17 mouse cellular contexts compared by ENCODE assay signal in the genomic region with DNA sequence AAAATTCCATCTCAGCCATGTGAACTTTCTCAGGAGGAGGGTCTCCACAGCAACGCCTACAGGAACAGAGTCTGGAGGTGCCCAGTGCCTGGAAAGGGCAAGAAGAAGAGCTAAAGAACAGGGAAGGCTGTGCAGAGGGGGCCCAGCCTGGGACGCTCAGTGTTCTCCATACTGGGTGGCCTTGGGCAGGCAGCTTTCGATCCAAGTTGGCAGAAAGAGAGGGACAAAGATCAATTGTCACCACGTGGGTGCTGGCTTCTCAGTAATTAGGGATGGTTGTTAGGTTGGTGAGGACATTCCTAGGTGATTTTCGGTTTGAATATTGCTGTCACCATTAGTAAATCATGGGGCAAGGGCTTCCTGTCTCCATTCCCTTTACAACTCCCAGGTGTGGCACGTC.
A peak's percentile ranks its signal among the peaks of the same experiment; 100 is the strongest.
DNase-seq lines count a peak whose midpoint lies in the region; ATAC-seq and TF ChIP-seq lines count a peak whose summit lies in the region.
"Had no signal": no experiment of that assay in that cellular context is flagged by ENCODE, and none has a peak within 500 bp of the region (broad histone marks: within the 10 kb centered on the region; RNA-seq: fewer than 3 reads in every experiment).

No protein-coding gene starts in this region.

- peak; percentile 35 for DNase-seq in kidney, adult 18-20 months
- DNase-seq in kidney, postnatal 36 days: peak; percentile 52 to 54
- no peak for DNase-seq in kidney, postnatal 4 days
- no peak for DNase-seq in stomach, postnatal 0 days (ENCODE audit: low spot score)
- no peak for DNase-seq in natural killer cell, adult 2 months (ENCODE audit: low spot score in 2 of 2)
- DNase-seq: adrenal gland, postnatal 14 days; cerebellum, adult 11-12 months; cerebellum, adult 9-10 months; cerebellum, postnatal 25 days; gastrocnemius, postnatal 36 days; heart, adult 11 months; heart, postnatal 4 days had no signal

- no peak for ATAC-seq in kidney, embryonic 16.5 days (ENCODE audit: low FRiP score, low TSS enrichment)
- 0 out of 2 replicates have a peak, but pooled peaks have one; percentile 33 for ATAC-seq in stomach, embryonic 15.5 days (ENCODE audit: insufficient read depth, low FRiP score, low read depth)
- ATAC-seq in stomach, postnatal 0 days (ENCODE audit: low FRiP score, low TSS enrichment): no peak

- no peak overlapping the region for H3K4me2 ChIP-seq in kidney, embryonic 16.5 days (replicated peaks; ENCODE audit: low read depth, low read length)
- H3K4me2 ChIP-seq in stomach, embryonic 15.5 days: no peak overlapping the region
- no peak overlapping the region for H3K4me2 ChIP-seq in stomach, postnatal 0 days (replicated peaks; ENCODE audit: low read depth)
- H3K4me2 ChIP-seq: embryonic facial prominence, embryonic 12.5 days; forebrain, embryonic 15.5 days; heart, embryonic 13.5 days had no signal

- no peaks in the 10 kb centered on the region for H3K4me1 ChIP-seq in kidney, embryonic 16.5 days (ENCODE audit: insufficient read depth, low read length)
- H3K4me1 ChIP-seq in stomach, embryonic 15.5 days: no peaks in the 10 kb centered on the region
- H3K4me1 ChIP-seq in stomach, postnatal 0 days (replicated peaks; ENCODE audit: control insufficient read depth, insufficient read depth): no peaks in the 10 kb centered on the region

- H3K9me3 ChIP-seq in kidney, embryonic 16.5 days (ENCODE audit: low read length): peaks cover 4% of the 10 kb centered on the region; the same call in 1 of the 2 replicates
- H3K9me3 ChIP-seq in stomach, embryonic 15.5 days: no peaks in the 10 kb centered on the region
- no peaks in the 10 kb centered on the region for H3K9me3 ChIP-seq in stomach, postnatal 0 days (ENCODE audit: control insufficient read depth, low read length)
- H3K9me3 ChIP-seq: forebrain, embryonic 15.5 days; heart, embryonic 13.5 days had no signal

- no peaks in the 10 kb centered on the region for H3K27me3 ChIP-seq in kidney, embryonic 16.5 days (ENCODE audit: insufficient read depth, low read length)
- H3K27me3 ChIP-seq in stomach, embryonic 15.5 days (replicated peaks): no peaks in the 10 kb centered on the region
- H3K27me3 ChIP-seq in stomach, postnatal 0 days (ENCODE audit: control insufficient read depth, insufficient read depth, low read length): no peaks in the 10 kb centered on the region
- H3K27me3 ChIP-seq: embryonic facial prominence, embryonic 12.5 days; forebrain, embryonic 15.5 days; heart, embryonic 13.5 days had no signal

- H3K27ac ChIP-seq in kidney, embryonic 16.5 days (ENCODE audit: low read length): no peak overlapping the region
- no peak overlapping the region for H3K27ac ChIP-seq in stomach, embryonic 15.5 days
- no peak overlapping the region for H3K27ac ChIP-seq in stomach, postnatal 0 days (replicated peaks)
- H3K27ac ChIP-seq: embryonic facial prominence, embryonic 12.5 days; heart, embryonic 13.5 days had no signal

- no peaks in the 10 kb centered on the region for H3K36me3 ChIP-seq in kidney, embryonic 16.5 days (ENCODE audit: insufficient read depth, low read length)
- no peaks in the 10 kb centered on the region for H3K36me3 ChIP-seq in stomach, embryonic 15.5 days
- H3K36me3 ChIP-seq in stomach, postnatal 0 days (ENCODE audit: control insufficient read depth, insufficient read depth, low read length): no peaks in the 10 kb centered on the region
- H3K36me3 ChIP-seq: embryonic facial prominence, embryonic 12.5 days; forebrain, embryonic 15.5 days; heart, embryonic 13.5 days had no signal

- TF ChIP-seq CTCF in stomach, postnatal 0 days (IDR thresholded peaks at IDR 0.05; ENCODE audit: low read depth): no peak

- 40% methylated on average over 6 of the region's 6 CpGs for WGBS in kidney, embryonic 16.5 days
- 67% methylated on average over 6 of the region's 6 CpGs for WGBS in stomach, embryonic 15.5 days
- WGBS in stomach, postnatal 0 days: 60% methylated on average over 6 of the region's 6 CpGs

- no peak overlapping the region for H3K4me3 ChIP-seq in kidney, embryonic 16.5 days (ENCODE audit: low read length)
- H3K4me3 ChIP-seq in stomach, embryonic 15.5 days (replicated peaks): no peak overlapping the region
- no peak overlapping the region for H3K4me3 ChIP-seq in stomach, postnatal 0 days (ENCODE audit: low read depth, low read length)
- H3K4me3 ChIP-seq: embryonic facial prominence, embryonic 12.5 days; forebrain, embryonic 15.5 days; heart, embryonic 13.5 days had no signal

- no peak overlapping the region for H3K9ac ChIP-seq in kidney, embryonic 16.5 days (replicated peaks; ENCODE audit: low read length)
- no peak overlapping the region for H3K9ac ChIP-seq in stomach, embryonic 15.5 days
- H3K9ac ChIP-seq in stomach, postnatal 0 days (ENCODE audit: low read length): no peak overlapping the region
- H3K9ac ChIP-seq: embryonic facial prominence, embryonic 12.5 days; forebrain, embryonic 15.5 days had no signal

- no peak for TF ChIP-seq EP300 in stomach, postnatal 0 days (optimal IDR thresholded peaks at IDR 0.05)

Comparison
In these comparisons a context has a peak if more than half of its experiments do, and no peak if none do; other contexts are left out.
1. DNase-seq: peak in kidney, adult 18-20 months (single experiment) and kidney, postnatal 36 days (2 of 2); none in kidney, postnatal 4 days (0 of 2), stomach, postnatal 0 days (single experiment) and natural killer cell, adult 2 months (0 of 2).